Comparison of ENCODE assay signal across 7 mouse cellular contexts in genomic region chr10:56227771-56228275, GRCm38 (mm10). TPM values are rescaled to one million over a fixed set of nuclear protein-coding genes. Genes with fewer than 3 reads are reported as not detected.
A peak's percentile ranks its signal among the peaks of the same experiment; 100 is the strongest.
DNase-seq lines count a peak whose midpoint lies in the region; ATAC-seq lines count a peak whose summit lies in the region.

No protein-coding gene starts in this region.

- no peaks in the 10 kb centered on the region for H3K27me3 ChIP-seq in lung, embryonic 15.5 days
- H3K27me3 ChIP-seq in forebrain, embryonic 10.5 days (ENCODE audit: poor library complexity, severe bottlenecking), result no peaks in the 10 kb centered on the region
- no peaks in the 10 kb centered on the region for H3K27me3 ChIP-seq in limb, embryonic 15.5 days
- H3K27me3 ChIP-seq in stomach, embryonic 16.5 days (ENCODE audit: control insufficient read depth, insufficient read depth, low read length), result no peaks in the 10 kb centered on the region

- ATAC-seq in lung, embryonic 15.5 days (ENCODE audit: borderline replicate concordance, extremely low read depth, low FRiP score, low TSS enrichment), result no peak
- ATAC-seq in limb, embryonic 15.5 days (ENCODE audit: insufficient number of reproducible peaks, low FRiP score, low TSS enrichment, low read depth), result no peak
- no peak for ATAC-seq in stomach, embryonic 16.5 days (ENCODE audit: insufficient read depth, low FRiP score)

- H3K27ac ChIP-seq in lung, embryonic 15.5 days, result no peak overlapping the region
- H3K27ac ChIP-seq in brown adipose tissue, adult 24 weeks (replicated peaks; ENCODE audit: low read depth, low read length), result no peak overlapping the region
- H3K27ac ChIP-seq in forebrain, embryonic 10.5 days, result peak overlapping the region; percentile 91
- H3K27ac ChIP-seq in limb, embryonic 15.5 days, result no peak overlapping the region
- no peak overlapping the region for H3K27ac ChIP-seq in stomach, embryonic 16.5 days (ENCODE audit: low read length)

- H3K9me3 ChIP-seq in lung, embryonic 15.5 days, result no peaks in the 10 kb centered on the region
- H3K9me3 ChIP-seq in forebrain, embryonic 10.5 days, result no peaks in the 10 kb centered on the region
- H3K9me3 ChIP-seq in limb, embryonic 15.5 days, result no peaks in the 10 kb centered on the region
- no peaks in the 10 kb centered on the region for H3K9me3 ChIP-seq in stomach, embryonic 16.5 days (replicated peaks; ENCODE audit: control insufficient read depth, low read length)

- peaks cover 11% of the 10 kb centered on the region for H3K4me1 ChIP-seq in lung, embryonic 15.5 days
- peaks cover 5% of the 10 kb centered on the region; the same call in 1 of the 2 replicates for H3K4me1 ChIP-seq in brown adipose tissue, adult 24 weeks (ENCODE audit: control insufficient read depth, insufficient read depth, insufficient read length, low read length)
- peaks cover 13% of the 10 kb centered on the region for H3K4me1 ChIP-seq in forebrain, embryonic 10.5 days
- H3K4me1 ChIP-seq in limb, embryonic 15.5 days, result peaks cover 7% of the 10 kb centered on the region; the same call in 1 of the 2 replicates
- no peaks in the 10 kb centered on the region for H3K4me1 ChIP-seq in stomach, embryonic 16.5 days (ENCODE audit: control insufficient read depth, insufficient read depth, low read length)

- 77% methylated on average over 8 of the region's 8 CpGs for WGBS in lung, embryonic 15.5 days
- 76% methylated on average over 8 of the region's 8 CpGs for WGBS in forebrain, embryonic 10.5 days
- WGBS in limb, embryonic 15.5 days, result 70% methylated on average over 8 of the region's 8 CpGs
- 72% methylated on average over 8 of the region's 8 CpGs for WGBS in stomach, embryonic 16.5 days

- H3K9ac ChIP-seq in lung, embryonic 15.5 days, result peak overlapping the region; percentile 64; the same call in 1 of the 2 replicates
- peak overlapping the region; percentile 45; the same call in 1 of the 2 replicates for H3K9ac ChIP-seq in limb, embryonic 15.5 days
- peak overlapping the region; percentile 45; the same call in 1 of the 2 replicates for H3K9ac ChIP-seq in stomach, embryonic 16.5 days (ENCODE audit: low read length)

- peak overlapping the region; percentile 69 for H3K4me2 ChIP-seq in lung, embryonic 15.5 days
- H3K4me2 ChIP-seq in limb, embryonic 15.5 days, result peak overlapping the region; percentile 54
- H3K4me2 ChIP-seq in stomach, embryonic 16.5 days (ENCODE audit: low read depth, low read length), result peak overlapping the region; percentile 64

- H3K36me3 ChIP-seq in lung, embryonic 15.5 days, result no peaks in the 10 kb centered on the region
- H3K36me3 ChIP-seq in forebrain, embryonic 10.5 days (replicated peaks), result no peaks in the 10 kb centered on the region; the same call in 1 of the 2 replicates
- H3K36me3 ChIP-seq in limb, embryonic 15.5 days, result no peaks in the 10 kb centered on the region
- H3K36me3 ChIP-seq in stomach, embryonic 16.5 days (ENCODE audit: control insufficient read depth, insufficient read depth, low read length), result no peaks in the 10 kb centered on the region

- peak overlapping the region; percentile 62 for H3K4me3 ChIP-seq in lung, embryonic 15.5 days
- peak overlapping the region; percentile 28 for H3K4me3 ChIP-seq in brown adipose tissue, adult 24 weeks (ENCODE audit: insufficient read depth, low read depth, low read length)
- peak overlapping the region; percentile 62 for H3K4me3 ChIP-seq in forebrain, embryonic 10.5 days
- H3K4me3 ChIP-seq in limb, embryonic 15.5 days, result peak overlapping the region; percentile 59
- H3K4me3 ChIP-seq in stomach, embryonic 16.5 days (replicated peaks; ENCODE audit: low read length), result peak overlapping the region; percentile 63

- no peak for DNase-seq in lung, postnatal 36 days
- no peak for DNase-seq in forebrain, embryonic 10.5 days (ENCODE audit: extremely low spot score, low spot score)
- DNase-seq in urinary bladder, postnatal 25 days (ENCODE audit: low spot score), result no peak

RNA-seq across cellular contexts. Expression of gene Tbc1d32, which starts 0.7 kb away (rescaled TPM):
- polyA plus RNA-seq in lung, embryonic 15.5 days (2015; fragmentation: Nextera tagmentation; extraction: Ambion mirVana), result 3.4 and 3.6 TPM in 2 replicates
- 6.2 and 7.4 TPM in 2 replicates for polyA plus RNA-seq in brown adipose tissue, adult 24 weeks (2012; ENCODE audit: insufficient read depth, insufficient read length, missing spikeins)
- polyA plus RNA-seq in forebrain, embryonic 10.5 days (2016; fragmentation: Nextera tagmentation; extraction: Ambion mirVana), result 4.4 and 4.7 TPM in 2 replicates
- polyA plus RNA-seq in limb, embryonic 15.5 days (2015; fragmentation: Nextera tagmentation; extraction: Ambion mirVana), result 2.5 and 3.0 TPM in 2 replicates
- polyA plus RNA-seq in stomach, embryonic 16.5 days (2015; fragmentation: Nextera tagmentation; extraction: Ambion mirVana), result 3.3 and 3.6 TPM in 2 replicates
